Mouse (Mus musculus): ENCODE data around the gene Mcee.

DNA sequence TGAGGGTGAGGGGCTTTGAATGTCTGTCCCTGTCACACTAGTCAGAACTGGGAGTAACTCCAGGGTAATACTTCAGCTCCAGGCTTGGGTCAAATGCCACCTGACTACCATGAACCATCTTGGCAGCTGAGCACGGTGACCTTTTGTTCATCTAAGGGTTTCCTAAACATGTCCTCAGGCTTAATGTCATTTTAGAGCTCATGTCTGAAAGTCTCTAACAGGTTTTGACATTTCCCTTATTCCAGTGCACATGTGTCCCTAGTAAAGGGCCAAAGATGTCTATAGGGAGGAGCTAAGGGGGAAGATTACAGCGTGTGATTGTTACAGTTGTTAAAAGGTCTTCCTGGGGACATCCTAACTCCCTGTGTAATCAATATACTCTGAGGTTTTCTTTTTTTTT, 65.4 kb downstream of the Mcee start:
- TF ChIP-seq CTCF (conservative IDR thresholded peaks at IDR 0.05; ENCODE audit: low read length): no peak
- no peak for TF ChIP-seq POU5F1 (IDR thresholded peaks at IDR 0.05; ENCODE audit: borderline replicate concordance, low read length)
